Mouse (Mus musculus): ENCODE data around the gene Ctc1. TPM values are rescaled to one million over a fixed set of nuclear protein-coding genes. Genes with fewer than 3 reads are reported as not detected.

The Ctc1 gene
- polyA plus RNA-seq, 1 experiment from 2014 or later: 71.0 TPM

DNA sequence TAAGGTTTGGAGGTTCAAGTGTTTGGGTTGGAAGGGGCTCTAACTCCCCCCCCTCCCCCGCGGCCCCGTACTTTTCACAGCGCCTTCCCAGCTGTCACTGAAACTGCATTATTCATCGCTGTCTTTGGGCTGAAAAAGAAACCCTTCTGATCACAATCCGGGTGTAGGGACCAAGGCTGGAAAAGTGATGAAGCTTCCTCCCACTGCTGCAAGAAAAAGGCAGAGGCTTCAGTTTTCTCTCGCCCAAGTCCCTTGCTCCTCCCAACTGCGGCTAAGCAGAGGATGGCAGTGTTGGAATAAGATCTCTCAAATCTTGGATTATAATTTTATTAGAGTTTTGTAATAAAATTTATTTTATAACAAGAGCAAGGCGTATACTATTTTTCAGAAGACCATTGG is 57.0 kb downstream of the Ctc1 start:
- Histone ChIP-seq H3K4me1 (peaks cover 19% of the 10 kb centered on the region), H3K27ac (peak overlapping the region; percentile 56), H3K9me3 (no peaks in the 10 kb centered on the region), H3K36me3 (no peaks in the 10 kb centered on the region), H3K27me3 (no peaks in the 10 kb centered on the region), H3K4me3 (peak overlapping the region; percentile 24), H3K9ac (peak overlapping the region; percentile 50), H3K4me2 (replicated peaks) (peak overlapping the region; percentile 83)
- ATAC-seq (ENCODE audit: insufficient number of reproducible peaks, insufficient read depth, low FRiP score, low TSS enrichment): no peak
- 11% methylated on average over 9 of the region's 9 CpGs for WGBS

DNA sequence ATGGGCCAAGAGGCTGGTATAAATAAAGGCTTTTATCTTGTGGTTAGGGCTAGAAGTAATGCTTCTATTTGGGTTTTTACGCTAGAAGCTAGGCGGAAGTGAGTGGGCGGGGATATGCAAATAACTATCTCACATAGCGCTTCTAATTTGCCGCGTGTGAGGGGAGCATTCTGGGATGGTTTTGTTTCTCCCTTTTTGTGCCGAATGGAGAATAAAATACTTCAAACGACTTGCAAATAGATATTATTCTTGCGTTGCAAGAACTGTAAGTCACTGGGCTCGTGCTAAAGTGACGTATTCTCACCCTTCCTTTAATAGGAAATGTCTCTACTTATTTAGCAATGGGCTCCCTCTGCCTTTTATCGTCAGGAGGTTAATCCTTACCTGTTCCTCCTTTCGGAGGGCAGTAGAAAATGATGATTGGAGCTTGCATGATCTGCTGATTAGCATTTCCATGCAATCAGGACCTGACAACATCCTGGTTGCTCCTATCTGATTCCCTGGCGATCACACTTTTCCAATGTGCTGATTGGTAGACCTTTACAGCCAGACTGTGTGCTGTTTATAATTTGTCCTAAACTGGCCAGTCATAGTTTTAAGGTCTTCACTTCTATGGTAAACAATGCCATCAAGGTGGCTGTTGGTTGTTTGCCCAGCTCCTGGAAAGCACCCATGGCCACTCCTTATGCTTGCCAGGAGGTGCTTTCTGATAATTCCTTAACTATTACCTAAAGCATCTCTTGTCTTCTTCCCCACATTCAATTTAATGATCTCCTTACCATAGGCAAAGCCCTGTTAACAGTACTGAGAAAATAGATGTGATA is 57.6 kb downstream of the Ctc1 start:
- no peaks in the 10 kb centered on the region for H3K9me3 ChIP-seq
- H3K4me3 ChIP-seq: peak overlapping the region; percentile 24
- H3K4me1 ChIP-seq: peaks cover 19% of the 10 kb centered on the region
- H3K9ac ChIP-seq: peak overlapping the region; percentile 50
- no peaks in the 10 kb centered on the region for H3K27me3 ChIP-seq
- peak overlapping the region; percentile 83 for H3K4me2 ChIP-seq (replicated peaks)
- H3K27ac ChIP-seq: peak overlapping the region; percentile 92
- H3K36me3 ChIP-seq: no peaks in the 10 kb centered on the region
- under 1% methylated on average over 14 of the region's 14 CpGs for WGBS
- ATAC-seq (ENCODE audit: insufficient number of reproducible peaks, insufficient read depth, low FRiP score, low TSS enrichment): peak; percentile 52

DNA sequence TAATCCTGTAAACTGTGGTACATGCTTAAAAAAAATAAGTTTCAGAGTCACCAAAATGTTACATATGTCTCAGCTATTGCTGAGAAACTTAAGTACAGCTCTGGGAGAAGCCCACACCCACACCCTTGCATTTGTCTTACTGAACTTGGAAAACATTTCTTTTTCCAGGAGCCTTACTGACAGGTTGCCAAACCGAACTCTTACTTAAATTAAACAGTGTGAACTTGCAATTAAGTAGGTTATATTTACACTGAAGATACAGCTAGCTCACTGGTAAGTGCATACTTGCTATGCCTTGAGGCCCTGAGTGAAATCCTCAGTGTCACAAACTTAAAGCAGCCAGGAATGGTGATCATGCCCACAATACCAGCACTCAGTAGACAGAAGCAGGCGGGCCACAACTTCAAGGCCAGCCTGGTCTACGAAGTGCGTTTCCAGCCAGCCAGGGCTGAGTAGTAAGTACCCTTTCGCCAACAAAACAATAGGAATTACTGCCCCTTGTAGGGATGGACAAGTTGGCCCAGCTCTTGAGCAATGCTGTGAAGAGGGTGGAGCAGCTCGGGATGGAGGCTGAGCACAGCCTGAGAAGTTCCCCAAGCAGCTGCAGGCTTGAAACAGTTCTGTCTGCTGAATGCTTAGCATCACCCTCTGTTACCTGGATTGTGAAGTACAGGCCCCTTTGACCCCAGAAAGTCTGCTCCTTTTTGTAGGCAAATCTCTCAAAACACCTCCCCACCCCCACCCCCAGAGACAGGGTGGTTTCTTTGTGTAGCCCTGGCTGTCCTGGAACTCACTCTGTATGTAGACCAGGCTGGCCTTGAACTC is 58.5 kb downstream of the Ctc1 start:
- Histone ChIP-seq H3K4me3 (no peak overlapping the region), H3K4me1 (peaks cover 19% of the 10 kb centered on the region), H3K4me2 (replicated peaks) (0 out of 2 replicates have a peak overlapping the region, but pooled peaks have one; percentile 11), H3K9me3 (no peaks in the 10 kb centered on the region), H3K27me3 (no peaks in the 10 kb centered on the region), H3K27ac (peak overlapping the region; percentile 92), H3K36me3 (no peaks in the 10 kb centered on the region), H3K9ac (no peak overlapping the region)
- 42% methylated on average over 6 of the region's 6 CpGs for WGBS
- no peak for ATAC-seq (ENCODE audit: insufficient number of reproducible peaks, insufficient read depth, low FRiP score, low TSS enrichment)

DNA sequence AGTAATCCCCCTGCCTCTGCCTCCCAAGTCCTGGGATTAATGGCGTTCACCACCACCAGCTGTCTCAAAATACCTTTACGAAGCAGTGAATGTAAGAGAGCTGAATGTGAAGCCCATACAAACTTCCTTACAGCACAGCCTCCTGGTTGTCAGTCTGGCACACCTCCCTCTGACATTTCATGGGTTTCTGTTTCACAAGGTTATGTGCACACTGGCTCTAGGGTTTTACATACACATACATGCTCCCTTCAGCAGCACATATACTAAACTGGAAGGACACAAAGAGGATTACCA is 59.0 kb downstream of the Ctc1 start:
- H3K27me3 ChIP-seq: no peaks in the 10 kb centered on the region
- H3K4me2 ChIP-seq (replicated peaks): no peak overlapping the region
- H3K9ac ChIP-seq: no peak overlapping the region
- no peaks in the 10 kb centered on the region for H3K36me3 ChIP-seq
- no peaks in the 10 kb centered on the region for H3K9me3 ChIP-seq
- 52% methylated on average over 2 of the region's 2 CpGs for WGBS
- peaks cover 19% of the 10 kb centered on the region for H3K4me1 ChIP-seq
- peak overlapping the region; percentile 92 for H3K27ac ChIP-seq
- no peak overlapping the region for H3K4me3 ChIP-seq
- ATAC-seq (ENCODE audit: insufficient number of reproducible peaks, insufficient read depth, low FRiP score, low TSS enrichment): no peak

DNA sequence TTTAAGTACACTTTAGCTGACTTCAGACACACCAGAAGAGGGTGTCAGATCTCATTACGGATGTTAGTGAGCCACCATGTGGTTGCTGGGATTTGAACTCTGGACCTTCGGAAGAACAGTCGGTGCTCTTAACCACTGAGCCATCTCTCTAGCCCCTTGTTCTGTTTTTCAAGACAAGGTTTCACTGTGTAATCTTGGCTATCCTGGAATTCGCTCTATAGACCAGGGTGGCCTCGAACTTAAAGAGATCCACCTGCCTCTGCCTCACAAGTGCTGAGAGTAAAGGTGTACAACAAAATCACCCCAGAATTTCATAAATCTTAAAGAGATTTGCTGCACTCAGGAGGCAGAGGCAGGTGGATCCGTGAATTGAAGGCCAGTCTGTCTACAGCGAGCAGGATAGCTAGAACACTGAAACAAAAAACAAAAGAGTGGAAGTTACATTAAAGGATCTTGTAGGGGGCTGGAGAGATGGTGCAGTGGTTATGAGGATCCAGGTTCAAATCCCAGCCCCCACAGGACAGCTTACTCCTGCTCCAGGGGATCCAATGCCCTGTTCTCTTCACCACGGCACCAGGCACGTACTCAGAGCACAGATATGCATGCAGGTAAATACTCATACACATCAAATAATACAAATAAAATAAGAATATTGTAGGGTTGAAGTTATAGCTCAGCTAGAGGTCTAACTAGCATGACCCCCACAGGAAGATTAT is 60.2 kb downstream of the Ctc1 start:
- no peaks in the 10 kb centered on the region for H3K9me3 ChIP-seq
- H3K4me2 ChIP-seq (replicated peaks): no peak overlapping the region
- no peaks in the 10 kb centered on the region for H3K27me3 ChIP-seq
- no peak overlapping the region for H3K27ac ChIP-seq
- no peak overlapping the region for H3K9ac ChIP-seq
- no peak for ATAC-seq (ENCODE audit: insufficient number of reproducible peaks, insufficient read depth, low FRiP score, low TSS enrichment)
- 50% methylated on average over 9 of the region's 9 CpGs for WGBS
- H3K4me1 ChIP-seq: peaks cover 16% of the 10 kb centered on the region
- no peak overlapping the region for H3K4me3 ChIP-seq
- no peaks in the 10 kb centered on the region for H3K36me3 ChIP-seq

DNA sequence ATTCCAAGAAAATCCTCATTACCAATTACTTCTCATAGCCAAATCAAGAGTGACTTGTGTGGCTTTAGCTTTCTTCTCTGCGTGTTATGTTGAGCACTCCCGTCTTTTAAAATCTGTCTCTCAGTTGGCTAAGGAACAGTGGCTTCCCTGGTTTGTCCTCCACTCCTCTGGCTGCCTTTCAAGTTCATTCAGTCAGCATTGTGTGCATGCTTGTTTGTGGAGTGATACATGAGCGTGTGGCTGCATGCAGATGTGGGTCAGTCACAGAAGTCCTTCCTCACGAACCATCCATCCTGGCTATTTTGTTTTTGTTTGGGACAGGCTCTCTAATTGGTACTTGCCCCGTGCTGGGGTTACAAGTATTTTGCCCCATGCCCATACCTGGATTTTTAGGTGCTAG is 60.9 kb downstream of the Ctc1 start:
- no peak overlapping the region for H3K4me3 ChIP-seq
- no peak overlapping the region for H3K9ac ChIP-seq
- no peak for ATAC-seq (ENCODE audit: insufficient number of reproducible peaks, insufficient read depth, low FRiP score, low TSS enrichment)
- H3K4me1 ChIP-seq: peaks cover 11% of the 10 kb centered on the region
- no peaks in the 10 kb centered on the region for H3K9me3 ChIP-seq
- H3K4me2 ChIP-seq (replicated peaks): no peak overlapping the region
- no peak overlapping the region for H3K27ac ChIP-seq
- no peaks in the 10 kb centered on the region for H3K27me3 ChIP-seq
- WGBS: 69% methylated on average over 5 of the region's 5 CpGs
- H3K36me3 ChIP-seq: no peaks in the 10 kb centered on the region

DNA sequence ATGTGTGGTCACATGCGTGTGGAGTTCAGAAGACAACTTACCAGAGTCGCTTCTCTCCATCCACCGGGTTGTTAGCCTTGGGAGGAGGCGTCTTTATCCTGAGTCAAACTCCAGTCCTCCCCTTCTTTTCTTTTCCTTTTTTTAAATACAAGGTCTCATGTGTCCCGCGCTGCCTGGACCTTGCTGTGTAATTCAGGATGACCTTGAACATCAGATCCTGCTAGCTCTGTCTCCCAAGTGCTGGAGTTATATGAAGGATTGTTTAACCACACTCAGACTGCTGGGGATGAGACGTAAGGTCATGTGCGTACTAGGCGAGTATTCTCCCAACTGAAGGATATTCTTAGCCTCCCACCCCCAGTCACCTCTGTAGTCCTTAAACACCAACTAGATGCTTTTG is 61.6 kb downstream of the Ctc1 start:
- ATAC-seq (ENCODE audit: insufficient number of reproducible peaks, insufficient read depth, low FRiP score, low TSS enrichment): no peak
- H3K9me3 ChIP-seq: no peaks in the 10 kb centered on the region
- no peak overlapping the region for H3K4me3 ChIP-seq
- H3K4me2 ChIP-seq (replicated peaks): no peak overlapping the region
- no peak overlapping the region for H3K9ac ChIP-seq
- no peaks in the 10 kb centered on the region for H3K36me3 ChIP-seq
- 80% methylated on average over 9 of the region's 9 CpGs for WGBS
- no peaks in the 10 kb centered on the region for H3K27me3 ChIP-seq
- peaks cover 5% of the 10 kb centered on the region for H3K4me1 ChIP-seq
- H3K27ac ChIP-seq: no peak overlapping the region

DNA sequence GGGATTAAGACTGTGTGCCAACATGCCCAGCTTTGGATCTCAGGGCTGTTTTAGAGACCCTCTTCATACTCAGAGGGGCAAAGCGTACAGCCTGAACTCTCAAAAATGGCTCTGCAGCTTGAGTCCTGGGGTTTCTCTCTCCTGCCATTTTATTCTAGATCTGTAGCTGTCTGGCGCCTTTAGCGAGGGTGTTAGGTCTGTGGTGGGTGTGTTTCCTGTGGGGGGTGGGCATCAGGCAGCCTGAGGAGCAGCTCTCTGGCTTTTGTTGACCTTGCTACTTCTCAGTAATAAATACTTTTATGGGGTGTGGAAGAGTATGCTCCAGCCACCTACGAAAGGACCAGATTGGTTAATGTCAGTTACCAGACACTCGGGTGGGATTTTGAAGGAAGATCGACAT is 62.3 kb downstream of the Ctc1 start:
- H3K9me3 ChIP-seq: no peaks in the 10 kb centered on the region
- no peaks in the 10 kb centered on the region for H3K36me3 ChIP-seq
- H3K9ac ChIP-seq: no peak overlapping the region
- H3K27ac ChIP-seq: no peak overlapping the region
- H3K27me3 ChIP-seq: no peaks in the 10 kb centered on the region
- no peaks in the 10 kb centered on the region for H3K4me1 ChIP-seq
- H3K4me2 ChIP-seq (replicated peaks): no peak overlapping the region
- no peak for ATAC-seq (ENCODE audit: insufficient number of reproducible peaks, insufficient read depth, low FRiP score, low TSS enrichment)
- H3K4me3 ChIP-seq: no peak overlapping the region
- 79% methylated on average over 6 of the region's 6 CpGs for WGBS

DNA sequence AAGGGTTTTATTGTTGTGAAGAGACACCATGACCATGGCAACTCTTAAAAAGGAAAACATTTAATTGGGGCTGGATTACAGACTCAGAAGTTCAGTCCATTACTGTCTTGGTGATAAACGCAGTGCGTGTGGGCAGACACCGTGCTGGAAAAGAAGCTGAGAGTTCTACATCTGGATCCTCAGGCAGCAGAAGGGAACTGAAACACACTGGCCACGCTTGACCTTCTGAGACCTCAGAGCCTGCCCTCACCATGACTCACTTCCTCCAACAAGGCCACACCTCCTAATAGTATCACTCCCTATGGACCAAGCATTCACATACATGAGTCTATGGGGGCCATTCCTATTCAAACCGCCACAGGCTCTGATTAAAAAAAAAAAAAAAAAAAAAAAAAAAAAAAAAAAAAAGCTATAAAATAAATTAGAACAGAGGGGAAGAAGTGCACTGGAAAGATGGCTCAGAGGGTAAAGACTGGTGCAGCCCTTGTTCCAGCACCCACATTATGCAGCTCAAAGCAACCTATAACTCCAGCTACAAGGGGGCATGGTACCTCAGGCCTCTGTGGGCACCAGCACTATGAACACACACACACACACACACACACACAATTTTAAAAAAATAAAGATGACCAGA is 63.2 kb downstream of the Ctc1 start:
- ATAC-seq (ENCODE audit: insufficient number of reproducible peaks, insufficient read depth, low FRiP score, low TSS enrichment): no peak
- H3K36me3 ChIP-seq: no peaks in the 10 kb centered on the region
- H3K4me3 ChIP-seq: no peak overlapping the region
- no peaks in the 10 kb centered on the region for H3K9me3 ChIP-seq
- no peak overlapping the region for H3K9ac ChIP-seq
- no peak overlapping the region for H3K27ac ChIP-seq
- H3K4me2 ChIP-seq (replicated peaks): no peak overlapping the region
- 58% methylated on average over 5 of the region's 5 CpGs for WGBS
- H3K4me1 ChIP-seq: no peaks in the 10 kb centered on the region
- H3K27me3 ChIP-seq: no peaks in the 10 kb centered on the region

DNA sequence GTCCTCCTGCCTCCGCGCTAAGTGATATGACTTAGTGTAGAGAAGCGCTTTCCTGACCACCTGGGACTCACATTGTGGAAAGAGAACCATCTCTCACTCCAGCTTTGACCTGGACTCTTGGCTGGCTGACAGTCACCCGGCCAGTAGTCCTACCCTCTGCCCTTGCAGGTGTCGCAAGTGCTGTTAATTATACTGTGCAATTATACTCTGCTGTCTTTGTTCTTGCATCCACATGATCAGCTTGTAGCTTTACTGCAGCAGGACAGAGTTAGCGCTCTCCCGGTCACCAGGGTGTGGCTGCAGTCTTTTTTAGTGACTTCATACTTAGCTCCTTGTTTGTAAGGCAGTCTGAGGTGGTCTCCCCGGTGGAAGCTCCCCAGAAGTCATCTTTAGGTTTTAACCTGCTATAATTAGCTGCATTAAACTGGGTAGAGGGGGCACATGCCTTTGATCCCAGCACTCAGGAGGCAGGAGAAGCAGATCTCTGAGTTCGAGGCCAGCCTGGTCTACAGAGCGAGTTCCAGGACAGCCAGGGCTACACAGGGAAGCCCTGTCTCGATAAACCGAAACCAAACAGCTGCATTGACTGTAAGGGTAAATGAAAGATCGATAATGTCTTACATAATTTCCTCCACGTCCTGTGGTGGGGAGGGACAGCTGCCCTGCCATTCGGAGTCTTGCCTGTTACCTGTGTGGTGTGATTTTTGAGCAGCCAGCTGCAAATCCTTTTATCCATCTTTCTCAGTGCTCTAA is 64.6 kb downstream of the Ctc1 start:
- no peaks in the 10 kb centered on the region for H3K36me3 ChIP-seq
- no peaks in the 10 kb centered on the region for H3K4me1 ChIP-seq
- H3K4me2 ChIP-seq (replicated peaks): no peak overlapping the region
- 0 out of 2 replicates have a peak overlapping the region, but pooled peaks have one; percentile 8 for H3K9ac ChIP-seq
- no peak overlapping the region for H3K4me3 ChIP-seq
- no peak overlapping the region for H3K27ac ChIP-seq
- no peaks in the 10 kb centered on the region for H3K9me3 ChIP-seq
- 84% methylated on average over 15 of the region's 15 CpGs for WGBS
- H3K27me3 ChIP-seq: no peaks in the 10 kb centered on the region
- no peak for ATAC-seq (ENCODE audit: insufficient number of reproducible peaks, insufficient read depth, low FRiP score, low TSS enrichment)

DNA sequence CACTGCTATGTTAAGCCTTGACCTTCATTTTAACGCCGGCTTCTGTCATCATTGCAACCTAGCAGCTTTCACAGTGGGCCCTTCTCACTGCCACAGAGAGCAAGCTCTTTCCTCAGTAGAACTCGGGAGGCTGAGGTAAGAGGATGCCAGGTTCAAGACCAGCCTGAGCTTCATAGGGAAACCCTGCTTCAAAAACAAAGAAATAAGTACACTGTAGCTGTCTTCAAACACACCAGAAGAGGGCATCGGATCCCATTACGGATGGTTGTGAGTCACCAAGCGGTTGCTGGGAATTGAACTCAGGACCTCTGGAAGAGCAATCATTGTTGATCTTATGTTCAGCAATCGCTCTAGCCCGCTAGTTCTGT is 65.1 kb downstream of the Ctc1 start:
- no peak overlapping the region for H3K27ac ChIP-seq
- ATAC-seq (ENCODE audit: insufficient number of reproducible peaks, insufficient read depth, low FRiP score, low TSS enrichment): no peak
- H3K27me3 ChIP-seq: no peaks in the 10 kb centered on the region
- WGBS: 86% methylated on average over 8 of the region's 8 CpGs
- no peaks in the 10 kb centered on the region for H3K4me1 ChIP-seq
- no peak overlapping the region for H3K9ac ChIP-seq
- H3K9me3 ChIP-seq: no peaks in the 10 kb centered on the region
- no peak overlapping the region for H3K4me3 ChIP-seq
- H3K36me3 ChIP-seq: no peaks in the 10 kb centered on the region
- H3K4me2 ChIP-seq (replicated peaks): no peak overlapping the region
